Mouse (Mus musculus) G1E (cell line): ENCODE data around the gene Tpbgl. TPM values are rescaled to one million over a fixed set of nuclear protein-coding genes. Genes with fewer than 3 reads are reported as not detected.

Source experiments
- ATAC-seq: 2 replicates; pipeline ENCODE4 v1.8.0; 2016; ENCODE audit warnings: mild to moderate bottlenecking; ENCODE audit not compliant: insufficient number of reproducible peaks, poor library complexity, low FRiP score, severe bottlenecking; ENCODE audit errors: extremely low read depth
- DNase-seq: peaks from one replicate; pipeline ENCODE4 v3.0.0; 2012; ENCODE audit warnings: low spot score
- H3K27me3 ChIP-seq: 2 replicates; pipeline ENCODE4 v1.6.1; 2012; ENCODE audit warnings: mild to moderate bottlenecking, low read length, inconsistent platforms; ENCODE audit not compliant: insufficient read depth
- H3K36me3 ChIP-seq: replicated peaks from 2 replicates; pipeline ENCODE3; 2012; ENCODE audit warnings: mild to moderate bottlenecking, inconsistent platforms
- H3K4me1 ChIP-seq: 2 replicates; pipeline ENCODE4 v1.6.1; 2012; ENCODE audit warnings: low read depth, low read length, inconsistent platforms, mixed read lengths; ENCODE audit not compliant: insufficient read depth
- H3K4me3 ChIP-seq: 2 replicates; pipeline ENCODE4 v1.5.1; 2012; ENCODE audit warnings: low read depth, mild to moderate bottlenecking, inconsistent platforms, low read length, moderate library complexity, mixed read lengths
- H3K9me3 ChIP-seq: replicated peaks from 2 replicates; pipeline ENCODE4 v1.6.1; 2012; ENCODE audit warnings: inconsistent platforms
- CTCF ChIP-seq: IDR thresholded peaks from 2 replicates; pipeline ENCODE4 v1.5.1; 2012; ENCODE audit warnings: low read depth, low read length, inconsistent platforms, mixed read lengths
- GATA1 ChIP-seq: IDR thresholded peaks from 2 replicates; pipeline ENCODE4 v1.6.1; 2012; ENCODE audit warnings: borderline replicate concordance, low read length, inconsistent platforms, mixed read lengths
- GATA2 ChIP-seq: IDR thresholded peaks from 2 replicates; pipeline ENCODE4 v1.6.1; 2012; ENCODE audit warnings: low read depth, low read length, inconsistent platforms, borderline replicate concordance
- POLR2AphosphoS5 ChIP-seq: IDR thresholded peaks from 2 replicates; pipeline ENCODE4 v1.6.1; 2012; ENCODE audit warnings: low read depth, low read length, inconsistent platforms; ENCODE audit not compliant: insufficient replicate concordance
- TAL1 ChIP-seq: conservative IDR thresholded peaks from 2 replicates; pipeline ENCODE4 v1.6.1; 2012; ENCODE audit warnings: low read depth, low read length, inconsistent platforms, mixed read lengths
- polyA plus RNA-seq: library from polyadenylated mRNA; stranded (reverse); fragments of >175 nt; gene quantifications from 2 replicates; pipeline ENCODE4 v1.2.3, GENCODE M21; 2012
- total RNA-seq, 2 experiments: library from RNA; stranded (forward) in 1 of 2; stranded (reverse) in 1 of 2; fragments of 200-1000 nt in 1 of 2; fragments of >200 nt in 1 of 2; fragmentation: Nextera tagmentation in 1 of 2; gene quantifications; 2 replicates each; pipeline ENCODE4 v1.2.3; 2014 to 2017

Tpbgl gene
- not detected in 2 replicates for total RNA-seq (2014; fragmentation: Nextera tagmentation)
- 0.05 and 0.17 TPM in 2 replicates for total RNA-seq (2017)
- not detected in 2 replicates for polyA plus RNA-seq

DNA sequence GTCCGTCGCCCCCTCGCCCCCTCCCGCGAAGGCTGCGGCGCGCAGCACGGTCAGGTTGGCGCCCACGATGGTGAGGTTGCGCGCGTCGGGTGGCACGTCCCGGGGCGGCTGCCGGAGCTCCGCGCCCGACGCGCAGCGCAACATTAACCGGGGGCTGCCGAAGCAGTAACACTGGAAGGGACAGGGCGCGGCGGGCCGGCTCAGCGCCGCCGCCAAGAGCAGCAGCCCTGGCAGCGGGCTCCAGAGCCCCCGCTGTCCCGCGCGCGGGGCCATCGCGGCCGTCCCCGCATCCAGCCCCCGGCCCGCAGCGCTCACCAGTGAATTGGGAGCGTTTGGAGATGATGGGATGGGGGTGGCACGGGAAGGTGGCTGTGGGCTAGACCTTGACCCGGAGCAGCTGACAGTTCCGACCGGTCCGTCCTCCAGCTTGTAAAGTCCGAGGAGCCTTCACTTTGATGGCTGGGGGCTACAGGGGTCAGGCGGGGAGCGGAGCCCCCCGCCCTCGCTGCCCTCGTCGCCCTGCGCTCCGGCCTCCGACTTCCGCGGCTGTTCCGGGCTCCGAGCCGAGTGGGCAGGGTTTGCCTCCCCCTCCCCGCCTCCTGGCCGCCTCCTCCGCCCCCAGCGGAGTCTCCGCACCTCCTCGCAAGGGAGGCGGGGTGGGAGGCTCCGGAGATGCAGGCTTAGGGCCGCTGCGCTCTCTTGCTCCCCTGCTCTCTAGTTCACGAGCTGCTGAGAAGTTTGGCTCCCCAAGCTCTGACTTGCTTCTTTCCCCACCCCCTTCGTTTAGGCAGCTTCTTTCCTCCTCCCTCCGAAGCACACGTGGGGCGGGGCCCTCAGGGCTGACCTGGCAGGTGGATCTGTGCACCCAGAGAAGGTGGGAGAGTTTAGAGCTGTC lies at the start of gene Tpbgl:
Gene Tpbgl (minus strand): TSS at position 728 of the 895 bp plus-strand sequence.
- ATAC-seq (no peak), DNase-seq (no peak)
- Histone ChIP-seq H3K9me3 (peaks cover 14% of the 10 kb centered on the region), H3K36me3 (no peaks in the 10 kb centered on the region), H3K27me3 (peaks cover 38% of the 10 kb centered on the region), H3K4me3 (peak within 1 kb of the TSS; percentile 47), H3K4me1 (peaks cover 5% of the 10 kb centered on the region)
- no peak for TF ChIP-seq GATA2
- TF ChIP-seq CTCF = no peak
- TF ChIP-seq POLR2AphosphoS5 = no peak
- no peak for TF ChIP-seq GATA1
- no peak for TF ChIP-seq TAL1

DNA sequence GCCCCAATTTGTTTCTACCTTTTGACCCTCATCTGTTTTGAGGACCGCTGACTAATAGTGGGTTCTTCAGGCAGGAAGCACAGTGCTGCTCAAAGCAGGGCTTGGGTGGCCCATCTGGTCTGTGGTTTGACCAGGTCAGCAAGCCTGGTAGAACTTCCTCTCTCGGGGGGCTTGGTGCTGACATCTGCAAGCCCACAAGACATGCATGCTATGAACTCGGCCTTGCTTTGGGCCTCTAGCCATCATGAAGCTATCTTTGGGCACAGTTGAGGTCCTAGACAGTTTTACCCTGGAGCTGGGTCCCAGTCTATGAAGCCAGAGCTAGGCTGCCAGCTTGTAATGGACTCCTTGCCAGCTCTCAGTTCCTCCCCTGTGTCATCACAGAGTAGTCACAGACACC lies 48.0 kb upstream of the Tpbgl start:
- Histone ChIP-seq H3K27me3 (peaks cover 10% of the 10 kb centered on the region; the same call in 1 of the 2 replicates), H3K4me3 (no peak overlapping the region), H3K9me3 (no peaks in the 10 kb centered on the region), H3K36me3 (no peaks in the 10 kb centered on the region), H3K4me1 (peaks cover 16% of the 10 kb centered on the region)
- no peak for DNase-seq
- ATAC-seq = no peak
- no peak for TF ChIP-seq GATA1
- TF ChIP-seq POLR2AphosphoS5 = no peak
- no peak for TF ChIP-seq CTCF
- no peak for TF ChIP-seq TAL1
- no peak for TF ChIP-seq GATA2

DNA sequence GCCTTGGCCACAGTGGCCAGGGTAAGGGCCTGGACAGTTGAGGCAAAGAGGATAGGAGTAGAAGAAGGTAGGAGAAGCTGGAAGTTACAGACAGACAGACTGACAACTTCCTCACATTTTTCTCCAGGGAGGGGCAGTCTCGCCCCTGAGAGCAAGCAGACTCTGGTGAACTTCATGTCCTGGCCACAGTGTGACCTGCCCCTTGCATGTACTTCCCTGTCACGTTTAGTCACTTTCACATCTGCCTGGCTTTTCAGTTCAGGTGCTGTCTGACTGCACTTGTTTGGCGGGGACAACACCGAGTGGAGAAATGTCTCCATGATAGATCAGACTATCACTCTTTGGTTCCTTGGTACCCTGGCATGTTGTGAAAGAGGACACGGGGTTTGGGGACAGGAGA lies 47.3 kb upstream of the Tpbgl start:
- no peak for TF ChIP-seq GATA1
- TF ChIP-seq GATA2 = no peak
- no peak for TF ChIP-seq POLR2AphosphoS5
- no peak for TF ChIP-seq TAL1
- no peak for TF ChIP-seq CTCF

DNA sequence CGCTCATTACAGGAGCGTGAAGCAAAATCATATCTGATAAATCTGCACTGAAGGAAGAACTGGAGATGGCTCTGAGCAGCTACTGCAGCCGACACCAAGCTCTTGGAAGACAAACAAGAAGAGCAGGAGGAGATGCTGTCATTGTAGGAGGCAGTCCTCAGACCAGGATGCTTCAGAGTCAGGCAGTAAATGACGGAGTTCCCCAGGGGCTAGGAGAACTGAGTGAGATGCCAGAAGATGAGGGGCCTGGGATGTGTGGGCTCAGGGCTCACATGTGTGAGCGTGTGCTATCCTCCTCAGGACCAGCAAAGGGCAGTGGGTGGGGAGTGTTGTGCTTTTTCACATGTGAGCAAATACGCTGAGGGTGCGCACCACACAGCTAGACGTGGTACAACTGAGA lies 46.3 kb upstream of the Tpbgl start:
- TF ChIP-seq TAL1 = no peak
- no peak for TF ChIP-seq GATA1
- no peak for TF ChIP-seq CTCF
- no peak for TF ChIP-seq POLR2AphosphoS5
- no peak for TF ChIP-seq GATA2
- Histone ChIP-seq H3K27me3 (peaks cover 10% of the 10 kb centered on the region; the same call in 1 of the 2 replicates), H3K4me3 (no peak overlapping the region), H3K9me3 (no peaks in the 10 kb centered on the region), H3K36me3 (no peaks in the 10 kb centered on the region), H3K4me1 (peaks cover 16% of the 10 kb centered on the region)
- ATAC-seq = no peak
- DNase-seq = no peak

More for the DNA sequence above, 47.3 kb upstream of the Tpbgl start:
- Histone ChIP-seq H3K4me3 (no peak overlapping the region), H3K9me3 (no peaks in the 10 kb centered on the region), H3K4me1 (peaks cover 16% of the 10 kb centered on the region), H3K27me3 (peaks cover 7% of the 10 kb centered on the region; the same call in 1 of the 2 replicates), H3K36me3 (no peaks in the 10 kb centered on the region)
- ATAC-seq (no peak), DNase-seq (no peak)

DNA sequence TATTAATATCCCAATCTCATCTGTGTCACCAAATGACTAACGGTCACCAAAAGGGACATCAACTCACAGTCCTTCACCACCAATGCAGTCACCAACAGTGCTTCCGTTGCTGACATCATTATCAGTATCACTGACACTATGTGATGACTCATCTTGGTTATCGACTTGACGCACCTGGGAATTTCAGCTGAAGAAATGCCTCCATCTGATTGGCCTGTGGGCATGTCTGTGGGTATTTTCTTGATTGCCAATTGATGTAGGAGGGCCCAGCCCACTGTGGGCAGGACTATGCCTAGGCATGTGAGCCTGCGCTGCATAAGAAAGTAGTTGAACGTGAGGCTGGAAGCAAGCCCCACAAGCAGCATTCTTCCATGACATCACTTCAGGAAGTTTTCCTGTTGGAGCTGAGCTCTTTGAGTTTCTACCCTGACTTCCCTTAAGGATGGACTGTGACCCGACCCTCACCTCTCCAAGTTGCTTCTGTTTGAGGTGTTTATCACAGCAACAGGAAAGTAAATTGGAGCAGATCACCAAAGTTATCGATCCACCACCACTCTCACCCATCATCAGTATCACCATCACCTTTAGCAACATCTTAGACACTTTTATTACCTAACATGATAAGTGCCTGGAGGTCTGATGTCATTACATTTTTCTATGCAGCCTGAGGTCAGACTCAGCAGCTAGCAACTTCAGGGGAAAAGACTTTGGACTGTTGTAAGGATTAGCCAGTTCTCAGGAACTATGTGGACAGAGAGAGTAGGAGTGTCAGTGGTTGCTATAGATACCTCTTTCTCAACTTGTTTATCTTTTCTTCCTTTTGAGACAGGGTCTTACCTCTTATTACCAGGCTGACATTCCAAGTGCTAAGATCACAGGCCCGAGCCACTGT lies 44.9 kb upstream of the Tpbgl start:
- Histone ChIP-seq H3K4me3 (no peak overlapping the region), H3K9me3 (no peaks in the 10 kb centered on the region), H3K36me3 (no peaks in the 10 kb centered on the region), H3K4me1 (peaks cover 16% of the 10 kb centered on the region), H3K27me3 (peaks cover 14% of the 10 kb centered on the region; the same call in 1 of the 2 replicates)
- TF ChIP-seq GATA2 = no peak
- TF ChIP-seq POLR2AphosphoS5 = no peak
- TF ChIP-seq CTCF = no peak
- TF ChIP-seq GATA1 = no peak
- TF ChIP-seq TAL1 = no peak
- no peak for DNase-seq
- ATAC-seq = peak; percentile 68

DNA sequence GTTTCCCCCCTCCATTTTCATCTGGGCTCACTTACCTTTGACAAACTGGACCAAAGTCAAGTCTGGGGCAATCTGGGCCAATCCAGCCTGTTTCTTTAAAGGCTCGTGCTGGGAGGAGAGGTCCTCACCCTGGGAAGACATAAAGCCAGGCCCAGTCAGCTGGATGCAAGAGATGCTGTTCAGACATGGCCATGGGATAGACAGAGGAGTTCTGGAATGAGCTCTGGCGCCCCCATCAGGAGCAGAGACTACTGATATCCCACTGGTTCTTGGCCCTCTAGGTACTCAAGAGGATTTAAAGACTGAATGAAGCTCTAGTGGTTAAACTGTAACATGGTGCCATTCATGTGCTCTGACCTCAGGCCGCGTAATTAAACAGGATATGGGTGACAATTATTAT lies 44.0 kb upstream of the Tpbgl start:
- H3K27me3 ChIP-seq = peaks cover 15% of the 10 kb centered on the region; the same call in 1 of the 2 replicates

More for the DNA sequence above, 44.0 kb upstream of the Tpbgl start:
- H3K4me3 ChIP-seq = no peak overlapping the region
- DNase-seq (no peak), ATAC-seq (no peak)
- no peak for TF ChIP-seq GATA2
- no peak for TF ChIP-seq CTCF
- TF ChIP-seq POLR2AphosphoS5 = no peak
- TF ChIP-seq GATA1 = no peak
- TF ChIP-seq TAL1 = no peak
- H3K4me1 ChIP-seq = peaks cover 16% of the 10 kb centered on the region
- H3K9me3 ChIP-seq = no peaks in the 10 kb centered on the region
- H3K36me3 ChIP-seq = no peaks in the 10 kb centered on the region
